Mouse (Mus musculus): Measurements from ENCODE around the gene Cry2. TPM values are rescaled to one million over a fixed set of nuclear protein-coding genes. Genes with fewer than 3 reads are reported as not detected.

Gene Cry2
- total RNA-seq, 2 experiments from 2014 or later, result 22.7 to 27.3 TPM

Small RNA genes lying within 50 kb of the gene (microRNA-seq; reads per million reads assigned to microRNA genes)
- 0 reads per million in 2 experiments for gene Mir7000

Other genes starting within 250 kb of the Cry2 start
- 10 to 100 TPM; 17.2 to 22.1 TPM for gene Pex16, start 59.4 kb downstream of the Cry2 start, total RNA-seq (2021)
- under 1 TPM in 1 of 2 experiments, not detected in 1; 0.41 TPM for gene Large2, start 59.2 kb downstream of the Cry2 start, total RNA-seq (2021)
- gene 1700029I15Rik, start 51.5 kb downstream of the Cry2 start, total RNA-seq (2021), result under 1 TPM; 0.66 to 0.86 TPM
- 10 to 100 TPM; 13.6 to 24.3 TPM for gene Mapk8ip1, start 32.8 kb downstream of the Cry2 start, total RNA-seq (2021)
- gene Slc35c1, start 26.5 kb upstream of the Cry2 start, total RNA-seq (2021), result 1 to 10 TPM; 4.4 to 6.4 TPM
- gene Chst1, start 165.7 kb upstream of the Cry2 start, total RNA-seq (2021), result 1 to 10 TPM; 3.2 to 4.1 TPM